22 mouse cellular contexts compared by ENCODE assay signal in genomic region chr9:43189021-43189356, GRCm38 (mm10). TPM values are rescaled to one million over a fixed set of nuclear protein-coding genes. Genes with fewer than 3 reads are reported as not detected.
DNase-seq lines count a peak whose midpoint lies in the region; ATAC-seq and TF ChIP-seq lines count a peak whose summit lies in the region.
"Had no signal": no experiment of that assay in that cellular context is flagged by ENCODE, and none has a peak within 500 bp of the region (broad histone marks: within the 10 kb centered on the region; RNA-seq: fewer than 3 reads in every experiment).

No protein-coding gene starts in this region.

- H3K4me3 ChIP-seq in hindbrain, embryonic 14.5 days (replicated peaks; ENCODE audit: low read length) = no peak overlapping the region
- no peak overlapping the region for H3K4me3 ChIP-seq in hindbrain, postnatal 0 days (ENCODE audit: low read length)
- H3K4me3 ChIP-seq in midbrain, embryonic 12.5 days = no peak overlapping the region
- no peak overlapping the region for H3K4me3 ChIP-seq in midbrain, embryonic 14.5 days (replicated peaks; ENCODE audit: low read depth, low read length)
- H3K4me3 ChIP-seq: embryonic facial prominence, embryonic 15.5 days; erythroblast, embryonic 14.5 days; forebrain, embryonic 10.5 days; heart, embryonic 10.5 days had no signal

- no peak overlapping the region for H3K27ac ChIP-seq in hindbrain, embryonic 14.5 days
- no peak overlapping the region for H3K27ac ChIP-seq in hindbrain, postnatal 0 days
- no peak overlapping the region for H3K27ac ChIP-seq in midbrain, embryonic 12.5 days (replicated peaks)
- H3K27ac ChIP-seq in midbrain, embryonic 14.5 days (replicated peaks; ENCODE audit: low read depth, low read length) = peak overlapping the region; percentile 77
- H3K27ac ChIP-seq: embryonic facial prominence, embryonic 15.5 days; forebrain, embryonic 10.5 days; heart, embryonic 10.5 days had no signal

- no peak overlapping the region for H3K4me2 ChIP-seq in hindbrain, embryonic 14.5 days (replicated peaks)
- no peak overlapping the region for H3K4me2 ChIP-seq in hindbrain, postnatal 0 days (ENCODE audit: low read depth, low read length)
- peak overlapping the region; percentile 13; the same call in 1 of the 2 replicates for H3K4me2 ChIP-seq in midbrain, embryonic 12.5 days (replicated peaks)
- H3K4me2 ChIP-seq in midbrain, embryonic 14.5 days (ENCODE audit: low read length) = no peak overlapping the region
- H3K4me2 ChIP-seq: embryonic facial prominence, embryonic 15.5 days had no signal

- H3K9ac ChIP-seq in hindbrain, embryonic 14.5 days = no peak overlapping the region
- H3K9ac ChIP-seq in hindbrain, postnatal 0 days (replicated peaks; ENCODE audit: low read length) = no peak overlapping the region
- H3K9ac ChIP-seq in midbrain, embryonic 12.5 days (replicated peaks) = no peak overlapping the region
- H3K9ac ChIP-seq in midbrain, embryonic 14.5 days (replicated peaks; ENCODE audit: low read length) = no peak overlapping the region
- H3K9ac ChIP-seq: embryonic facial prominence, embryonic 15.5 days had no signal

- no peak for DNase-seq in hindbrain, embryonic 14.5 days (ENCODE audit: low spot score)
- DNase-seq in hindbrain, postnatal 0 days (ENCODE audit: low spot score) = no peak
- DNase-seq in midbrain, embryonic 14.5 days = no peak
- no peak for DNase-seq in cerebellum, adult 9-11 months
- DNase-seq in adrenal gland, postnatal 36 days = no peak
- DNase-seq: adrenal gland, adult 8-10 months; cerebellum, adult 11-12 months; cerebellum, postnatal 10 days; embryo, embryonic 11 days; gastrocnemius, postnatal 10 days; heart, adult 18-20 months; heart, postnatal 10 days; kidney, adult 11 months had no signal

- 49% methylated on average over 3 of the region's 3 CpGs for WGBS in hindbrain, embryonic 14.5 days
- 58% methylated on average over 3 of the region's 3 CpGs for WGBS in hindbrain, postnatal 0 days
- WGBS in midbrain, embryonic 12.5 days = 55% methylated on average over 3 of the region's 3 CpGs
- 59% methylated on average over 3 of the region's 3 CpGs for WGBS in midbrain, embryonic 14.5 days

- TF ChIP-seq CTCF in hindbrain, postnatal 0 days (IDR thresholded peaks at IDR 0.05; ENCODE audit: low read depth) = no peak

- H3K36me3 ChIP-seq in hindbrain, embryonic 14.5 days (replicated peaks; ENCODE audit: control insufficient read depth, insufficient read depth) = no peaks in the 10 kb centered on the region
- H3K36me3 ChIP-seq in hindbrain, postnatal 0 days (ENCODE audit: insufficient read depth, low read length) = no peaks in the 10 kb centered on the region
- no peaks in the 10 kb centered on the region for H3K36me3 ChIP-seq in midbrain, embryonic 12.5 days
- no peaks in the 10 kb centered on the region for H3K36me3 ChIP-seq in midbrain, embryonic 14.5 days (ENCODE audit: control insufficient read depth, insufficient read depth, low read length)
- H3K36me3 ChIP-seq: embryonic facial prominence, embryonic 15.5 days; forebrain, embryonic 10.5 days; G1E; heart, embryonic 10.5 days had no signal

- no peaks in the 10 kb centered on the region for H3K9me3 ChIP-seq in hindbrain, embryonic 14.5 days (ENCODE audit: control insufficient read depth, low read length)
- H3K9me3 ChIP-seq in hindbrain, postnatal 0 days (ENCODE audit: low read length) = no peaks in the 10 kb centered on the region
- no peaks in the 10 kb centered on the region for H3K9me3 ChIP-seq in midbrain, embryonic 12.5 days
- H3K9me3 ChIP-seq in midbrain, embryonic 14.5 days (ENCODE audit: control insufficient read depth, low read length) = no peaks in the 10 kb centered on the region
- H3K9me3 ChIP-seq: embryonic facial prominence, embryonic 15.5 days; forebrain, embryonic 10.5 days; G1E; heart, embryonic 10.5 days had no signal

- H3K27me3 ChIP-seq in hindbrain, embryonic 14.5 days (ENCODE audit: control insufficient read depth, insufficient read depth, low read length) = no peaks in the 10 kb centered on the region; the same call in 1 of the 2 replicates
- no peaks in the 10 kb centered on the region for H3K27me3 ChIP-seq in hindbrain, postnatal 0 days (ENCODE audit: insufficient read depth, low read length)
- H3K27me3 ChIP-seq in midbrain, embryonic 12.5 days = peaks cover 42% of the 10 kb centered on the region
- no peaks in the 10 kb centered on the region for H3K27me3 ChIP-seq in midbrain, embryonic 14.5 days (ENCODE audit: control insufficient read depth, insufficient read depth, low read length)

- ATAC-seq in hindbrain, embryonic 14.5 days (ENCODE audit: low FRiP score) = peak; percentile 51; the same call in 1 of the 2 replicates
- no peak for ATAC-seq in hindbrain, postnatal 0 days
- ATAC-seq in midbrain, embryonic 12.5 days (ENCODE audit: low FRiP score, low read depth) = peak; percentile 52; the same call in 1 of the 2 replicates
- ATAC-seq in midbrain, embryonic 14.5 days (ENCODE audit: low FRiP score, low TSS enrichment) = no peak

- peaks cover 9% of the 10 kb centered on the region; the same call in 1 of the 2 replicates for H3K4me1 ChIP-seq in hindbrain, embryonic 14.5 days (replicated peaks; ENCODE audit: control insufficient read depth, insufficient read depth, low read length)
- no peaks in the 10 kb centered on the region for H3K4me1 ChIP-seq in hindbrain, postnatal 0 days (ENCODE audit: insufficient read depth, low read length)
- H3K4me1 ChIP-seq in midbrain, embryonic 12.5 days = peaks cover 21% of the 10 kb centered on the region
- peaks cover 18% of the 10 kb centered on the region for H3K4me1 ChIP-seq in midbrain, embryonic 14.5 days (ENCODE audit: control insufficient read depth, insufficient read depth, low read length)
- H3K4me1 ChIP-seq: embryonic facial prominence, embryonic 15.5 days had no signal

RNA-seq across cellular contexts. Expression of gene Pou2f3, which starts 21.2 kb away (rescaled TPM):
- not detected in 2 replicates for polyA plus RNA-seq in hindbrain, embryonic 14.5 days (2014; fragmentation: Nextera tagmentation; extraction: Ambion mirVana)
- 0.10 TPM in 1 of 2 replicates, not detected in the other for total RNA-seq in hindbrain, postnatal 0 days (2014; rRNA removed)
- 0.11 and 0.13 TPM in 2 replicates for polyA plus RNA-seq in hindbrain, postnatal 0 days (2015; fragmentation: Nextera tagmentation; extraction: Ambion mirVana)
- polyA plus RNA-seq in midbrain, embryonic 12.5 days (2016; fragmentation: Nextera tagmentation; extraction: Ambion mirVana) = not detected in 2 replicates
- polyA plus RNA-seq in midbrain, embryonic 14.5 days (2014; fragmentation: Nextera tagmentation; extraction: Ambion mirVana) = 0.08 TPM in 1 of 2 replicates, not detected in the other
- total RNA-seq in adrenal gland, postnatal 36 days (2021) = not detected
- total RNA-seq: hematopoietic stem cell, adult 5-6 weeks had no signal
- polyA plus RNA-seq: embryonic facial prominence, embryonic 11.5 days; erythroblast, embryonic 14.5 days; forebrain, embryonic 10.5 days; forebrain, embryonic 16.5 days; G1E had no signal

RNA-seq across cellular contexts. Expression of gene Oaf, which starts 50.7 kb away (rescaled TPM):
- 7.9 and 9.6 TPM in 2 replicates for polyA plus RNA-seq in hindbrain, embryonic 14.5 days (2014; fragmentation: Nextera tagmentation; extraction: Ambion mirVana)
- total RNA-seq in hindbrain, postnatal 0 days (2014; rRNA removed) = 5.6 and 8.0 TPM in 2 replicates
- polyA plus RNA-seq in hindbrain, postnatal 0 days (2015; fragmentation: Nextera tagmentation; extraction: Ambion mirVana) = 6.2 TPM in 2 replicates
- polyA plus RNA-seq in midbrain, embryonic 12.5 days (2016; fragmentation: Nextera tagmentation; extraction: Ambion mirVana) = 18.3 and 30.9 TPM in 2 replicates
- polyA plus RNA-seq in midbrain, embryonic 14.5 days (2014; fragmentation: Nextera tagmentation; extraction: Ambion mirVana) = 2.3 and 7.9 TPM in 2 replicates
- 10 to 100 TPM; 12.8 to 34.7 TPM for total RNA-seq in adrenal gland, postnatal 36 days (2021)

Comparison
In these comparisons a context has a peak if more than half of its experiments do, and no peak if none do; other contexts are left out.
1. ATAC-seq: peak in hindbrain, embryonic 14.5 days (single experiment) and midbrain, embryonic 12.5 days (single experiment); none in hindbrain, postnatal 0 days (single experiment) and midbrain, embryonic 14.5 days (single experiment).